32 mouse cellular contexts compared by ENCODE assay signal in genomic region chr3:144672016-144672415, GRCm38 (mm10). TPM values are rescaled to one million over a fixed set of nuclear protein-coding genes. Genes with fewer than 3 reads are reported as not detected.
DNase-seq lines count a peak whose midpoint lies in the region; ATAC-seq and TF ChIP-seq lines count a peak whose summit lies in the region.
"Had no signal": no experiment of that assay in that cellular context is flagged by ENCODE, and none has a peak within 500 bp of the region (broad histone marks: within the 10 kb centered on the region; RNA-seq: fewer than 3 reads in every experiment).

No protein-coding gene starts in this region.

- H3K36me3 ChIP-seq in erythroblast, embryonic 14.5 days (ENCODE audit: control insufficient read depth) = no peaks in the 10 kb centered on the region; the same call in 1 of the 2 replicates
- H3K36me3 ChIP-seq in heart, postnatal 0 days (replicated peaks; ENCODE audit: control insufficient read depth, insufficient read depth, low read length) = no peaks in the 10 kb centered on the region
- no peaks in the 10 kb centered on the region for H3K36me3 ChIP-seq in heart, adult 2 months (ENCODE audit: control insufficient read depth, insufficient read depth, low read length)
- no peaks in the 10 kb centered on the region for H3K36me3 ChIP-seq in liver, embryonic 12.5 days
- H3K36me3 ChIP-seq in liver, postnatal 0 days (replicated peaks; ENCODE audit: insufficient read depth, low read length) = no peaks in the 10 kb centered on the region
- H3K36me3 ChIP-seq: embryonic facial prominence, embryonic 12.5 days; hindbrain, embryonic 12.5 days; intestine, embryonic 15.5 days; midbrain, embryonic 15.5 days; neural tube, embryonic 15.5 days; stomach, embryonic 15.5 days had no signal

- H3K4me2 ChIP-seq in heart, postnatal 0 days (ENCODE audit: low read depth, low read length) = no peak overlapping the region
- H3K4me2 ChIP-seq in liver, embryonic 12.5 days = peak overlapping the region; percentile 66
- peak overlapping the region; percentile 40 for H3K4me2 ChIP-seq in liver, postnatal 0 days (ENCODE audit: low read depth, low read length)
- H3K4me2 ChIP-seq: embryonic facial prominence, embryonic 12.5 days; hindbrain, embryonic 12.5 days; intestine, embryonic 15.5 days; lung, embryonic 14.5 days; midbrain, embryonic 15.5 days; neural tube, embryonic 15.5 days; stomach, embryonic 15.5 days had no signal

- TF ChIP-seq POLR2A in heart, adult 2 months (IDR thresholded peaks at IDR 0.05; ENCODE audit: insufficient read depth, low read depth, low read length) = no peak

- no peak for TF ChIP-seq CTCF in heart, postnatal 0 days (IDR thresholded peaks at IDR 0.05; ENCODE audit: low read depth)
- TF ChIP-seq CTCF in heart, adult 2 months (IDR thresholded peaks at IDR 0.05) = no peak
- TF ChIP-seq CTCF in liver, postnatal 0 days (IDR thresholded peaks at IDR 0.05; ENCODE audit: low read depth) = no peak

- WGBS in heart, postnatal 0 days = 54% methylated on average over 8 of the region's 8 CpGs
- 60% methylated on average over 8 of the region's 8 CpGs for WGBS in heart, adult 2 months
- WGBS in liver, embryonic 12.5 days (ENCODE audit: insufficient replicate concordance) = 58% methylated on average over 8 of the region's 8 CpGs
- 61% methylated on average over 8 of the region's 8 CpGs for WGBS in liver, postnatal 0 days (ENCODE audit: insufficient replicate concordance)

- H3K4me1 ChIP-seq in erythroblast, embryonic 14.5 days (ENCODE audit: control insufficient read depth) = peaks cover 99% of the 10 kb centered on the region
- no peaks in the 10 kb centered on the region for H3K4me1 ChIP-seq in heart, postnatal 0 days (ENCODE audit: control insufficient read depth, insufficient read depth)
- peaks cover 2% of the 10 kb centered on the region for H3K4me1 ChIP-seq in heart, adult 2 months (ENCODE audit: control insufficient read depth, insufficient read depth, low read length)
- peaks cover 75% of the 10 kb centered on the region for H3K4me1 ChIP-seq in liver, embryonic 12.5 days
- H3K4me1 ChIP-seq in liver, postnatal 0 days (ENCODE audit: insufficient read depth) = peaks cover 31% of the 10 kb centered on the region
- H3K4me1 ChIP-seq: embryonic facial prominence, embryonic 12.5 days; hindbrain, embryonic 12.5 days; intestine, embryonic 15.5 days; midbrain, embryonic 15.5 days; neural tube, embryonic 15.5 days; stomach, embryonic 15.5 days had no signal

- H3K9ac ChIP-seq in heart, postnatal 0 days (replicated peaks; ENCODE audit: low read depth, low read length) = no peak overlapping the region
- no peak overlapping the region for H3K9ac ChIP-seq in heart, adult 2 months (ENCODE audit: low read depth, low read length)
- peak overlapping the region; percentile 64; the same call in 1 of the 2 replicates for H3K9ac ChIP-seq in liver, embryonic 12.5 days
- no peak overlapping the region for H3K9ac ChIP-seq in liver, postnatal 0 days (replicated peaks)
- H3K9ac ChIP-seq: embryonic facial prominence, embryonic 12.5 days; hindbrain, embryonic 12.5 days; intestine, embryonic 15.5 days; lung, embryonic 14.5 days; midbrain, embryonic 15.5 days; neural tube, embryonic 15.5 days; stomach, embryonic 15.5 days had no signal

- ATAC-seq in erythroblast, adult 5-6 weeks (replicated peaks; ENCODE audit: low FRiP score, poor library complexity, severe bottlenecking) = no peak
- peak; percentile 44; the same call in 1 of the 2 replicates for ATAC-seq in heart, postnatal 0 days (ENCODE audit: insufficient read depth, low read depth)
- ATAC-seq in liver, embryonic 12.5 days = no peak
- no peak for ATAC-seq in liver, postnatal 0 days
- ATAC-seq: forebrain, embryonic 16.5 days; hindbrain, postnatal 0 days; intestine, embryonic 15.5 days; midbrain, embryonic 15.5 days had no signal

- intact Hi-C loops in heart, adult 2 months (cut with DNase I) = no loop called here

- no peak for TF ChIP-seq EP300 in heart, postnatal 0 days (IDR thresholded peaks at IDR 0.05; ENCODE audit: low read depth)
- TF ChIP-seq EP300 in heart, adult 2 months (IDR thresholded peaks at IDR 0.05; ENCODE audit: insufficient read depth, low read depth, low read length) = no peak
- no peak for TF ChIP-seq EP300 in liver, postnatal 0 days (IDR thresholded peaks at IDR 0.05; ENCODE audit: low read depth)

- H3K4me3 ChIP-seq in erythroblast, embryonic 14.5 days (replicated peaks) = peak overlapping the region; percentile 11
- H3K4me3 ChIP-seq in heart, postnatal 0 days (ENCODE audit: low read depth, low read length) = no peak overlapping the region
- no peak overlapping the region for H3K4me3 ChIP-seq in heart, adult 2 months
- H3K4me3 ChIP-seq in liver, embryonic 12.5 days = no peak overlapping the region
- H3K4me3 ChIP-seq in liver, postnatal 0 days (ENCODE audit: low read depth, low read length) = no peak overlapping the region
- H3K4me3 ChIP-seq: embryonic facial prominence, embryonic 12.5 days; gastrocnemius, adult 2 months; hindbrain, embryonic 12.5 days; intestine, embryonic 15.5 days; midbrain, embryonic 15.5 days; neural tube, embryonic 15.5 days; stomach, embryonic 15.5 days had no signal

- DNase-seq in heart, postnatal 0 days (ENCODE audit: low spot score) = no peak
- DNase-seq in heart, adult 2 months = no peak
- no peak for DNase-seq in liver, postnatal 0 days
- DNase-seq in right cerebral cortex, postnatal 25 days = no peak
- DNase-seq: adrenal gland, adult 8-10 months; cerebellum, adult 11 months; cerebellum, adult 9-10 months; cerebellum, postnatal 36 days; embryo, embryonic 11 days; gastrocnemius, adult 2 months; gastrocnemius, postnatal 36 days; kidney, adult 2 months; kidney, postnatal 4 days; left cerebral cortex, postnatal 4 days; lung, embryonic 14.5 days; lung, postnatal 14 days; retina, postnatal 1 day; right cerebral cortex, postnatal 14 days; thymus, postnatal 14 days had no signal

- H3K79me2 ChIP-seq in heart, adult 2 months (replicated peaks; ENCODE audit: control insufficient read depth, insufficient read depth, low read length) = no peaks in the 10 kb centered on the region

- no peaks in the 10 kb centered on the region for H3K27me3 ChIP-seq in erythroblast, embryonic 14.5 days (ENCODE audit: control insufficient read depth)
- no peaks in the 10 kb centered on the region for H3K27me3 ChIP-seq in heart, postnatal 0 days (ENCODE audit: control insufficient read depth, insufficient read depth, low read length)
- no peaks in the 10 kb centered on the region for H3K27me3 ChIP-seq in heart, adult 2 months (ENCODE audit: control insufficient read depth, insufficient read depth, low read length)
- no peaks in the 10 kb centered on the region for H3K27me3 ChIP-seq in liver, embryonic 12.5 days (replicated peaks)
- no peaks in the 10 kb centered on the region for H3K27me3 ChIP-seq in liver, postnatal 0 days (ENCODE audit: insufficient read depth, low read length)
- H3K27me3 ChIP-seq: CH12.LX; embryonic facial prominence, embryonic 12.5 days; hindbrain, embryonic 12.5 days; intestine, embryonic 15.5 days; midbrain, embryonic 15.5 days; neural tube, embryonic 15.5 days; stomach, embryonic 15.5 days had no signal

- H3K9me3 ChIP-seq in erythroblast, embryonic 14.5 days (ENCODE audit: control insufficient read depth, low read length) = no peaks in the 10 kb centered on the region
- no peaks in the 10 kb centered on the region for H3K9me3 ChIP-seq in heart, postnatal 0 days (replicated peaks; ENCODE audit: control insufficient read depth, low read length)
- H3K9me3 ChIP-seq in liver, embryonic 12.5 days (replicated peaks) = no peaks in the 10 kb centered on the region
- H3K9me3 ChIP-seq in liver, postnatal 0 days (ENCODE audit: low read length) = no peaks in the 10 kb centered on the region
- H3K9me3 ChIP-seq: embryonic facial prominence, embryonic 12.5 days; hindbrain, embryonic 12.5 days; intestine, embryonic 15.5 days; midbrain, embryonic 15.5 days; neural tube, embryonic 15.5 days; stomach, embryonic 15.5 days had no signal

- H3K27ac ChIP-seq in heart, postnatal 0 days (ENCODE audit: low read depth) = no peak overlapping the region
- no peak overlapping the region for H3K27ac ChIP-seq in heart, adult 2 months
- peak overlapping the region; percentile 98 for H3K27ac ChIP-seq in liver, embryonic 12.5 days
- H3K27ac ChIP-seq in liver, postnatal 0 days (ENCODE audit: low read depth) = no peak overlapping the region; the same call in 1 of the 2 replicates
- H3K27ac ChIP-seq: embryonic facial prominence, embryonic 12.5 days; gastrocnemius, adult 2 months; hindbrain, embryonic 12.5 days; hindbrain, postnatal 0 days; intestine, embryonic 15.5 days; kidney, postnatal 0 days; midbrain, embryonic 15.5 days; neural tube, embryonic 15.5 days; stomach, embryonic 15.5 days had no signal

RNA-seq across cellular contexts. Expression of gene Sh3glb1, which starts 48.1 kb away (rescaled TPM):
- 15.0 and 16.1 TPM in 2 replicates for polyA plus RNA-seq in erythroblast, embryonic 14.5 days (2012)
- 120 and 163 TPM in 2 replicates for total RNA-seq in erythroblast, adult 5-6 weeks (2015; ENCODE audit: low replicate concordance)
- total RNA-seq in erythroblast, adult 5-6 weeks (2017; ENCODE audit: low replicate concordance) = 118 and 151 TPM in 2 replicates
- 94.8 and 139 TPM in 2 replicates for total RNA-seq in heart, postnatal 0 days (2014; rRNA removed; ENCODE audit: low replicate concordance)
- 231 and 235 TPM in 2 replicates for polyA plus RNA-seq in heart, postnatal 0 days (2015; fragmentation: Nextera tagmentation; extraction: Ambion mirVana)
- total RNA-seq in heart, adult 2 months (2021) = 100 to 1,000 TPM; 314 to 407 TPM
- polyA plus RNA-seq in heart, adult 2 months (2012; rRNA removed) = 94.5 and 121 TPM in 2 replicates
- 88.6 and 88.7 TPM in 2 replicates for polyA plus RNA-seq in liver, embryonic 12.5 days (2016; fragmentation: Nextera tagmentation; extraction: Ambion mirVana)
- polyA plus RNA-seq in liver, postnatal 0 days (2015; fragmentation: Nextera tagmentation; extraction: Ambion mirVana) = 84.8 and 91.2 TPM in 2 replicates
